ENCODE assay signal across 13 mouse cellular contexts in genomic region chr11:88154500-88154899, GRCm38 (mm10). TPM values are rescaled to one million over a fixed set of nuclear protein-coding genes. Genes with fewer than 3 reads are reported as not detected.
A peak's percentile ranks its signal among the peaks of the same experiment; 100 is the strongest.
DNase-seq lines count a peak whose midpoint lies in the region; ATAC-seq and TF ChIP-seq lines count a peak whose summit lies in the region.
"Had no signal": no experiment of that assay in that cellular context is flagged by ENCODE, and none has a peak within 500 bp of the region (broad histone marks: within the 10 kb centered on the region; RNA-seq: fewer than 3 reads in every experiment).

No protein-coding gene starts in this region.

- peak; percentile 46 for DNase-seq in gastrocnemius, adult 2 months
- no peak for DNase-seq in gastrocnemius, postnatal 4 days (ENCODE audit: low spot score in 2 of 2)
- no peak for DNase-seq in kidney, adult 11 months
- no peak for DNase-seq in hindbrain, embryonic 14.5 days (ENCODE audit: low spot score)
- no peak for DNase-seq in cerebellum, postnatal 14 days
- DNase-seq: kidney, adult 18-20 months; left cerebral cortex, postnatal 4 days; thymus, postnatal 4 days had no signal

- H3K27me3 ChIP-seq in kidney, embryonic 16.5 days (ENCODE audit: insufficient read depth, low read length): no peaks in the 10 kb centered on the region
- H3K27me3 ChIP-seq in hindbrain, embryonic 14.5 days (ENCODE audit: control insufficient read depth, insufficient read depth, low read length): no peaks in the 10 kb centered on the region
- H3K27me3 ChIP-seq in neural tube, embryonic 15.5 days (replicated peaks): no peaks in the 10 kb centered on the region
- H3K27me3 ChIP-seq: neural tube, embryonic 12.5 days had no signal

- peak; percentile 24; the same call in 1 of the 2 replicates for ATAC-seq in kidney, embryonic 16.5 days (ENCODE audit: low FRiP score, low TSS enrichment)
- ATAC-seq in hindbrain, embryonic 14.5 days (ENCODE audit: low FRiP score): no peak
- ATAC-seq in neural tube, embryonic 15.5 days (ENCODE audit: low FRiP score): no peak
- ATAC-seq in activated CD4-positive, CD25-positive, alpha-beta regulatory T cell, adult 4 months: no peak

- intact Hi-C loops in gastrocnemius, adult 2 months (cut with DNase I): loop anchor here (2.0 kb wide), 1 partner anchor 24 kb away; no protein-coding TSS in a partner anchor

- peak overlapping the region; percentile 70 for H3K4me3 ChIP-seq in gastrocnemius, adult 2 months
- H3K4me3 ChIP-seq in kidney, embryonic 16.5 days (ENCODE audit: low read length): no peak overlapping the region
- H3K4me3 ChIP-seq in hindbrain, embryonic 14.5 days (replicated peaks; ENCODE audit: low read length): no peak overlapping the region
- no peak overlapping the region for H3K4me3 ChIP-seq in neural tube, embryonic 15.5 days (replicated peaks)
- H3K4me3 ChIP-seq: neural tube, embryonic 12.5 days had no signal

- H3K4me1 ChIP-seq in kidney, embryonic 16.5 days (ENCODE audit: insufficient read depth, low read length): peaks cover 71% of the 10 kb centered on the region
- H3K4me1 ChIP-seq in hindbrain, embryonic 14.5 days (replicated peaks; ENCODE audit: control insufficient read depth, insufficient read depth, low read length): peaks cover 43% of the 10 kb centered on the region
- H3K4me1 ChIP-seq in neural tube, embryonic 15.5 days: peaks cover 62% of the 10 kb centered on the region

- H3K9me3 ChIP-seq in kidney, embryonic 16.5 days (ENCODE audit: low read length): no peaks in the 10 kb centered on the region
- no peaks in the 10 kb centered on the region for H3K9me3 ChIP-seq in hindbrain, embryonic 14.5 days (ENCODE audit: control insufficient read depth, low read length)
- H3K9me3 ChIP-seq in neural tube, embryonic 15.5 days (replicated peaks): no peaks in the 10 kb centered on the region
- H3K9me3 ChIP-seq: G1E; neural tube, embryonic 12.5 days had no signal

- no peak overlapping the region for H3K9ac ChIP-seq in kidney, embryonic 16.5 days (replicated peaks; ENCODE audit: low read length)
- H3K9ac ChIP-seq in hindbrain, embryonic 14.5 days: no peak overlapping the region
- no peak overlapping the region for H3K9ac ChIP-seq in neural tube, embryonic 15.5 days (replicated peaks)
- H3K9ac ChIP-seq: neural tube, embryonic 12.5 days had no signal

- H3K36me3 ChIP-seq in kidney, embryonic 16.5 days (ENCODE audit: insufficient read depth, low read length): no peaks in the 10 kb centered on the region
- no peaks in the 10 kb centered on the region for H3K36me3 ChIP-seq in hindbrain, embryonic 14.5 days (replicated peaks; ENCODE audit: control insufficient read depth, insufficient read depth)
- H3K36me3 ChIP-seq in neural tube, embryonic 15.5 days: no peaks in the 10 kb centered on the region
- H3K36me3 ChIP-seq: G1E; neural tube, embryonic 12.5 days had no signal

- no peak overlapping the region for H3K4me2 ChIP-seq in kidney, embryonic 16.5 days (replicated peaks; ENCODE audit: low read depth, low read length)
- H3K4me2 ChIP-seq in hindbrain, embryonic 14.5 days (replicated peaks): no peak overlapping the region
- no peak overlapping the region for H3K4me2 ChIP-seq in neural tube, embryonic 15.5 days

- TF ChIP-seq CTCF in gastrocnemius, adult 2 months (IDR thresholded peaks at IDR 0.05): no peak

- WGBS in kidney, embryonic 16.5 days: 53% methylated on average over 8 of the region's 8 CpGs
- WGBS in hindbrain, embryonic 14.5 days: 56% methylated on average over 8 of the region's 8 CpGs
- WGBS in neural tube, embryonic 15.5 days: 56% methylated on average over 8 of the region's 8 CpGs

- H3K27ac ChIP-seq in gastrocnemius, adult 2 months: peak overlapping the region; percentile 99
- peak overlapping the region; percentile 3; the same call in 1 of the 2 replicates for H3K27ac ChIP-seq in kidney, embryonic 16.5 days (ENCODE audit: low read length)
- H3K27ac ChIP-seq in hindbrain, embryonic 14.5 days: peak overlapping the region; percentile 12
- peak overlapping the region; percentile 43 for H3K27ac ChIP-seq in neural tube, embryonic 15.5 days (replicated peaks)
- H3K27ac ChIP-seq: neural tube, embryonic 12.5 days had no signal

RNA-seq across cellular contexts. Expression of gene Mrps23, which starts 49.7 kb away (rescaled TPM):
- total RNA-seq in gastrocnemius, adult 2 months (2021): 100 to 1,000 TPM; 122 to 144 TPM
- 100 to 1,000 TPM in 1 of 2 experiments, 10 to 100 TPM in 1; 97.6 to 102 TPM for total RNA-seq in gastrocnemius, postnatal 4 days (2021)
- polyA plus RNA-seq in kidney, embryonic 16.5 days (2015; fragmentation: Nextera tagmentation; extraction: Ambion mirVana): 61.5 and 66.6 TPM in 2 replicates
- polyA plus RNA-seq in hindbrain, embryonic 14.5 days (2014; fragmentation: Nextera tagmentation; extraction: Ambion mirVana): 67.8 and 68.7 TPM in 2 replicates
- 64.9 and 66.2 TPM in 2 replicates for polyA plus RNA-seq in neural tube, embryonic 15.5 days (2015; fragmentation: Nextera tagmentation; extraction: Ambion mirVana)
- 10 to 100 TPM; 96.8 to 98.7 TPM for polyA plus RNA-seq in activated CD4-positive, CD25-positive, alpha-beta regulatory T cell, adult 4 months (2017; shearing (Covaris generic))

RNA-seq across cellular contexts. Expression of gene Cuedc1, which starts 56.6 kb away (rescaled TPM):
- 100 to 1,000 TPM; 101 to 127 TPM for total RNA-seq in gastrocnemius, adult 2 months (2021)
- 10 to 100 TPM; 47.4 to 53.8 TPM for total RNA-seq in gastrocnemius, postnatal 4 days (2021)
- polyA plus RNA-seq in kidney, embryonic 16.5 days (2015; fragmentation: Nextera tagmentation; extraction: Ambion mirVana): 14.6 and 14.7 TPM in 2 replicates
- polyA plus RNA-seq in hindbrain, embryonic 14.5 days (2014; fragmentation: Nextera tagmentation; extraction: Ambion mirVana): 32.4 and 37.8 TPM in 2 replicates
- 40.6 and 49.0 TPM in 2 replicates for polyA plus RNA-seq in neural tube, embryonic 15.5 days (2015; fragmentation: Nextera tagmentation; extraction: Ambion mirVana)
- 1 to 10 TPM; 5.4 to 5.8 TPM for polyA plus RNA-seq in activated CD4-positive, CD25-positive, alpha-beta regulatory T cell, adult 4 months (2017; shearing (Covaris generic))

Comparison
In these comparisons a context has a peak if more than half of its experiments do, and no peak if none do; other contexts are left out.
1. H3K27ac ChIP-seq: peak in every context shown above with its lines; median percentile 99 in gastrocnemius, adult 2 months; 43 in neural tube, embryonic 15.5 days; 12 in hindbrain, embryonic 14.5 days; 3 in kidney, embryonic 16.5 days.